Mouse (Mus musculus) limb, embryonic 10.5 days (tissue): ENCODE data around the gene Plekha6. TPM values are rescaled to one million over a fixed set of nuclear protein-coding genes. Genes with fewer than 3 reads are reported as not detected.

Experiments
- DNase-seq: peaks from one replicate; pipeline ENCODE4 v3.0.0-alpha.2; 2017; ENCODE audit warnings: low spot score
- H3K27ac ChIP-seq: fragments of 300-500 bp; sonication (generic); 2 replicates; pipeline ENCODE4 v1.5.1; 2016; ENCODE audit warnings: mild to moderate bottlenecking
- H3K27me3 ChIP-seq: fragments of 300-500 bp; sonication (generic); 2 replicates; pipeline ENCODE4 v1.6.1; 2016; ENCODE audit warnings: low read depth, mild to moderate bottlenecking; ENCODE audit not compliant: poor library complexity, severe bottlenecking
- H3K36me3 ChIP-seq: fragments of 300-500 bp; sonication (generic); 2 replicates; pipeline ENCODE4 v1.6.1; 2016; ENCODE audit warnings: mild to moderate bottlenecking, moderate library complexity
- H3K4me1 ChIP-seq: fragments of 300-500 bp; sonication (generic); 2 replicates; pipeline ENCODE4 v1.6.1; 2016
- H3K4me3 ChIP-seq: fragments of 300-500 bp; sonication (generic); 2 replicates; pipeline ENCODE4 v1.5.1; 2016; ENCODE audit warnings: mild to moderate bottlenecking, moderate library complexity
- H3K9me3 ChIP-seq: fragments of 300-500 bp; sonication (generic); replicated peaks from 2 replicates; pipeline ENCODE4 v1.6.1; 2016; ENCODE audit warnings: mild to moderate bottlenecking
- WGBS: fragments of 180-500 bp; shearing (Covaris S2); methylation state at CpG from one replicate; pipeline ENCODE4 v1.1.7; 2016; 5-methylcytosine and 5-hydroxymethylcytosine counted together
- polyA plus RNA-seq: library from polyadenylated mRNA; unstranded; fragments of >200 nt; fragmentation: Nextera tagmentation; extraction: Ambion mirVana; gene quantifications from 2 replicates; pipeline ENCODE4 v1.2.1, GENCODE M21; 2016

Plekha6 gene
- polyA plus RNA-seq, 1 experiment from 2014 or later: 1.4 TPM

DNA sequence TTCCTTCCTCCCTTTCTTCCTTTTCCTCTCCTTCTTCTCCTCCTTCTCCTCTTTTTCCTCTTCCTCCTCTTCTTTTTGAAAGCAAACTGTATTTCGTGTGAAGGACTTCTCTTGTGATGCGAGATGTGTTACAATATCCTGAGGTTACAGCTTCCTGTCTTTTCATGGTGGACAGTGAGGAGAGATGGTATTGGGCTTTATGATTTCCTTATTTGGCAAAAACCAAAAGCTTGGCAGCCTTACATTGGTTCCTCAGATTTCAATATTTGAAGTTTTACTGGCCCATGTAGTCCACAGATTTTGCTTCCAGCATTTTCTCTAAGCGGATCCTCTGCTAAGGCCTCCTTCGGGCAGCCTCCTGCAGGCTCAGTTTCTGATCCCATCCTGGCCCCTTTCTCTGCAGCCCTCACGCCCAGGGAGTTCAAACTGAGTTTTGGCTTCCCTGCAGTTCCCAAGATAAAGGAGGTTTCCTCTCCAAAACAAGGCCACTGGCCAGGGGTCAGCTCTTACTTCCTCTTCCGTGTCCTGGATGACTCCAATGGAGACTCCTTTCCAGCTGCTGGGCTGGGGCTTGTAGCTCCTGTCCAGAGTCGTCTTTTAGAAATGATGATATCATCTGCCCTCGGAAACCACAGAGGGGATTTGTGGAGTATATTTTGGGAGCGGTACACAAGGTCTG, 64.9 kb downstream of the Plekha6 start:
- H3K27me3 ChIP-seq: peaks cover 74% of the 10 kb centered on the region
- 69% methylated on average over 9 of the region's 9 CpGs for WGBS
- H3K9me3 ChIP-seq: no peaks in the 10 kb centered on the region
- no peaks in the 10 kb centered on the region for H3K36me3 ChIP-seq
- DNase-seq: no peak
- H3K27ac ChIP-seq: no peak overlapping the region
- H3K4me1 ChIP-seq: peaks cover 25% of the 10 kb centered on the region
- no peak overlapping the region for H3K4me3 ChIP-seq

DNA sequence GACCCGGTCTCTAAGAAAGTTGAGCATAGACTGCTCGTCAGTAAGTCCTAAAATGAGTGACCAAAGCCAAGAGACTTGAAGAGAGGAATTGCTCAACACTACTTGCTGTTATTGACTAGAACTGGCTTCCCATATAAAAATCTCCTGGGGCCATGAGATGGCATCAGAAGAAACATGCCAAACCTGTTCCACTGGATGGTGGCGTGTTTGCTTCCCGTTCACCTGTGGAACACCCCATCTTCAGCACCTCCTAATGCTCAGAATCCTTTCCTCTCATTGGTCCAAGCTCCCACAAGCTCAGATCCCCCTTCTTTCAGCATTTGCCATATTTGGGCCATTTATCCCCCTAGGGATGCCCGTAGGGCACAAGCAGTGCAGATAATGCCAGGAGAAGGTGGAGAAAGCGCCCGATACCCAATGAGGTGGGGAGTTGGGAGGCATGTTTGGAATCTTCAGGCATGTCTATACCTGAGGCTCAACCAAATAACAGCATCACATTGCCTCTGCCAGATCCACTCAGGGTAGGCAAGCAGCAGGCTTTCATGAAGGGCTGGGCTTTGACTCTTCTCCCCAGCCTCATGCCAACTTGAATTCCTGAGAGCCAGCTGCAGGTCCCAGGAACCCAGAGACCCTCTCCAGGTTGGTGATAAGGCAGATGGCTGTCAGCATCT, 67.6 kb downstream of the Plekha6 start:
- no peaks in the 10 kb centered on the region for H3K36me3 ChIP-seq
- no peak for DNase-seq
- no peak overlapping the region for H3K4me3 ChIP-seq
- no peak overlapping the region for H3K27ac ChIP-seq
- H3K4me1 ChIP-seq: peaks cover 27% of the 10 kb centered on the region
- 92% methylated on average over 7 of the region's 7 CpGs for WGBS
- H3K9me3 ChIP-seq: no peaks in the 10 kb centered on the region
- peaks cover 68% of the 10 kb centered on the region for H3K27me3 ChIP-seq

DNA sequence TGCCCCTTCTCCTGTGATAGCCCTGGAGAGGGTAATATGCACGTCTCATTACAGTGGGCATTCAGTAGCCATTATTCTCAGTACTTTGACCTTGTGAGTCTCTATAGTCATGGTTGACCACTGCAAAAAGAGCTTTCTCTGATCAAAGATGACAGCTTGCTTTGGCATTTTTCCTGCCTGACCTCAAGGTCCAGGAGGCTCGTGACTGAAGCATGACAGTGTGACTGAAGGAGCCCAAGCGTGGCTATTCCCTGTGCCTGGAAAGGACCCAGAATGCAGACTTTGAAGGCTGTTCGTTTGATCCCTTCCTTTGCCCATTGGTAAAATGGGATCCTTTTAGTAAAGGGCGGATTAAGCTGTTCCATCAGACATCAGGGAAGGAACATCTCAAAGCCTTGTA, 71.9 kb downstream of the Plekha6 start:
- WGBS: 69% methylated on average over 5 of the region's 5 CpGs
- H3K4me3 ChIP-seq: no peak overlapping the region
- no peak overlapping the region for H3K27ac ChIP-seq
- H3K4me1 ChIP-seq: peaks cover 41% of the 10 kb centered on the region
- H3K27me3 ChIP-seq: peaks cover 56% of the 10 kb centered on the region
- no peaks in the 10 kb centered on the region for H3K9me3 ChIP-seq
- DNase-seq: no peak
- no peaks in the 10 kb centered on the region for H3K36me3 ChIP-seq

DNA sequence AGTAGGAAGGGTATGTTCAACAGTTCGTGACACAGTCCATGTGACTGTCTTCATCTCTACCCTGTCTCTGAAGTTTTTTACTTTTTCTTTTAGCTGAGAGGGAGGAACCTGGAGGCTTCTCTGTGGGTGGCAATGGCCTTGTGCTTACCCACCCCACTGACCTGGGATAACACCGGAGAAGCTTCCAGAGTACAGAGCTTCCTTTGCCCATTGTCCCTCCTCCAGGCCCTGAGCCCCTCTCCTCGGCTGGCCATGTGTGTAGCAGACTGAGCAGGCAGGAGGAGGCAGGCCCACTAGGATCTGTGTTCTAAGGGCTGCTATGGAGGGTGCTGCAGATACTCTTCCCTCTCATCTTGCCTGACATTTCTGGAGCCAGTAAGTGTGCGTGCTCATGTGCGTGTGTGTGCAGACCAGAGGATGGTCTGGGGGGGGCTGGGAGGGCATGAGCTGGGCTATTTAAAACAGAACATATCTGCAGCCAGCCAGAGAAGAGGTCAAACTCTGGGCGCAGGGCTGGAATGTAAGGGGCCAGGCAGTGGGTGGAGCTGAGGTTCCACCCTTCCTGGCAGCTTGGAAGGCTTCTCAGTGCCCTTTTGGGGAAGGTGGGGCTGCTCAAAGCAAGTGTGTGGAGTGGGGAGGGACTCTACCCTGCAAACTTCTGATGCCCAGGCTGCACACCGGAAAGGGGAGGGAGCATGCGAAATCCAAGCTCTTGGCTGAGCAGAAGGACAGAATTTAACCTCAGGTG, 72.9 kb downstream of the Plekha6 start:
- Histone ChIP-seq H3K4me3 (peak overlapping the region; percentile 7), H3K9me3 (no peaks in the 10 kb centered on the region), H3K36me3 (no peaks in the 10 kb centered on the region), H3K4me1 (peaks cover 46% of the 10 kb centered on the region), H3K27ac (peak overlapping the region; percentile 77), H3K27me3 (peaks cover 59% of the 10 kb centered on the region)
- 17% methylated on average over 8 of the region's 8 CpGs for WGBS
- no peak for DNase-seq

DNA sequence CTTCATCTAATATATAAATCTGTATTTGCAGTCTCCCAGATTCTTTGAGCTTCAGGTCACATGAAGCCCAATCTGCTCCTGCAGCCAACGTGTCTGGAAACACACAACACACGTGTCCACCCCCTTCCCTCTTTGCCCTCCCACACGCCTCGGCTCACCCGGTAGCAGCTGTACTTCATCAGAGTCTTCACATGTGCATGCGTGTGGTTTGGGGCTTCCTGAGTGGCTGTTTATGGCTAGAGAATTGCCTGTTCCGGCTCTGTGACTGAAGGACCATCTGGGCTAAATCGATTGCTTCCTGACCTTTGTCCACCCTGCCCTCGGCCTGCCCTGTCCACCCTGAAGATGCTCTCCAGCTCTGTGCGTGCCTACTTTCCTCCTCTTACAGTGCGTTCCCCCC, 73.7 kb downstream of the Plekha6 start:
- no peaks in the 10 kb centered on the region for H3K9me3 ChIP-seq
- H3K36me3 ChIP-seq: no peaks in the 10 kb centered on the region
- no peak overlapping the region for H3K4me3 ChIP-seq
- peak; percentile 78 for DNase-seq
- WGBS: 7% methylated on average over 11 of the region's 11 CpGs
- peaks cover 46% of the 10 kb centered on the region for H3K4me1 ChIP-seq
- H3K27me3 ChIP-seq: peaks cover 53% of the 10 kb centered on the region
- H3K27ac ChIP-seq: peak overlapping the region; percentile 77

DNA sequence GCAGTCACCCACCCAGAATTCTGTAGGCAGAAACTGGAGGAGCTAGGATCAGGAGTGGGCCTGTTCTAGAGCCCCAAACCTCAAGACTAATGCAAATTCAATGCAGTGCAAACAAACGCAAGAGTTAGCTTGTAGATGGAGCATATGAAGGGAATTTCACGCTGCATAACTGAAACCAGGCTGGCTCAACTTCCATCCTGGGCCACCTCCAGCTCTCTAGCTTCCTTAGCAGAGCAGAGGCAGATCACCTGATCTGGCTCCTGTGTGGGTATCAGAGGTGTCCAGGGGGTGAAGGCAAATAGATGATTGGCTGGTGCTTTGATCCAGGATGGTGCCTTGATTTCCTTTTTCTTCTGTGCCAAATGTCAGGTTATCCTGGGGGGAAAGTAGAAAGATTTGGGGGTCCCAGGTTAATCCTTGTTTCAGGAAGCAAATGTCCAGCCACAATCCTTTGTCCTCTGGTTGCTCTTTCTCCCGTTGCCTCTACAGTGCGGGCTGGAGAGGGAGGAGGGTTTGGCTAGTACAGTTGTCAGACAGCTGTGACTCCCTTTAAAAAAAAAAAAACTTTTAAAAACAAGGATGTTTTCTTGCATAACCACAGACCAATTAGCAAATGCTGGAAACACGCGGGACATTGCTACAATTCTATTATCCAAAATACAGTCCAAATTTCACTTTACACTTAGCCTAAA, 75.3 kb downstream of the Plekha6 start:
- peaks cover 41% of the 10 kb centered on the region for H3K27me3 ChIP-seq
- H3K4me3 ChIP-seq: no peak overlapping the region
- 70% methylated on average over 6 of the region's 6 CpGs for WGBS
- H3K4me1 ChIP-seq: peaks cover 43% of the 10 kb centered on the region
- no peak for DNase-seq
- H3K9me3 ChIP-seq: no peaks in the 10 kb centered on the region
- no peaks in the 10 kb centered on the region for H3K36me3 ChIP-seq
- no peak overlapping the region for H3K27ac ChIP-seq

DNA sequence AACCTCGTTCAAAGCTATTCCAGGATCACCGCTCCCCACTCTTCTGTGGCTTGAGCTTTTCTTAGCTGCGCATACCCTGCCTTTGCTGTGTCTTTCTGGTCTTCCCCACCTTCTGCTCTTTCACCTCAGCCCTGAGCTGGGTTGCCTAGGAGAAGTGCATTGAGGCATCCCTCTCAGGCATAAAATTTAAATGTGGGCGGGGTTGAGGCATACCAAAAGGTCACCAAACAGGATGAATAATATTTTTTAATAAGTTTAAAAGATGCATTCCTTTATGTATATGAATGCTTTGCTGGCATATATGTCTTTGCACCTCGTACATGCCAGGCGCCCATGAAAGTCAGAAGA, 75.8 kb downstream of the Plekha6 start:
- H3K27ac ChIP-seq: no peak overlapping the region

DNA sequence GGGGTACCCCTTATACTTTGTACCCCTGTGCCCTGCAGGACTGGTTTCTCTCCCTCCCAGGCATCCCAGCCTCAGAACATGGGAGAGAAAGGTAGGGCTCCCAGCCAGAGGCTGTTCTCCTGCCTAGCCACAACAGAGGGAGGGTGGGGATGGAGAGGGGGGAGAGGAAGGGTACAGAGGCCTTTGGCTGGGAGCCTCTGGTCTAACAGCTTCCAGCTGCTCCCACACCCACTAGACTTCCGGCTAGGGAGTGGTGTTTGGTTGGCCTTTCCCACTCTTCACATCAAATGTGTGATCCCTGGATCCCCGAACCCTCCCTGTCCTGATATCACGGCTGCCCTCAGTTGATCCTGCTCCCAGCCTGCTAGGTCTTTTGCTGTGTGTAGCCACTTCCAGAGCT, 76.9 kb downstream of the Plekha6 start:
- WGBS: 28% methylated on average over 3 of the region's 3 CpGs
- Histone ChIP-seq H3K9me3 (no peaks in the 10 kb centered on the region), H3K27me3 (peaks cover 46% of the 10 kb centered on the region), H3K4me1 (peaks cover 49% of the 10 kb centered on the region), H3K4me3 (no peak overlapping the region), H3K36me3 (no peaks in the 10 kb centered on the region), H3K27ac (peak overlapping the region; percentile 56)
- DNase-seq: no peak

More for the DNA sequence above, 75.8 kb downstream of the Plekha6 start:
- H3K4me1 ChIP-seq: peaks cover 43% of the 10 kb centered on the region
- no peak overlapping the region for H3K4me3 ChIP-seq
- H3K9me3 ChIP-seq: no peaks in the 10 kb centered on the region
- no peaks in the 10 kb centered on the region for H3K36me3 ChIP-seq
- WGBS: 85% methylated on average over 6 of the region's 6 CpGs
- peaks cover 42% of the 10 kb centered on the region for H3K27me3 ChIP-seq
- DNase-seq: no peak

DNA sequence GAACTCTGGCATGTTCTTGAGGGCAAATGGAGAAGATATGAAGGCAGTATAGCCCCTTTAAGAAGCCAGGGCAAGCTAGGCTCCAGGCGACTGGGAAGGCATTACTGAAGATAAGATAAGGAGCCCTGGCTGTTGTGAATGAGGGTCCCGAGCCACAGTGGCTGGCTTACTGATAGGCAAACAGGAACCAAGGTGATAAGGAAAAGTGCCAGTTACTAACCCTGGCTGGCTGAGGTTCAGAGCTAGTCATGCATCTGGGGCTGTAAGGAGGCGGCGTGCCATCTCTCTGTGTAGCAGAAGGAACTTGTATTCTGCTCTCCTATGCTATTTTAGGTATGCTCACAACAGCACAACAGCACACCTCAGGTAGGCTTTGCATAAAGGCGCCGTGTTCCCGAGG, 80.7 kb downstream of the Plekha6 start:
- H3K4me1 ChIP-seq: peaks cover 34% of the 10 kb centered on the region
- H3K27me3 ChIP-seq: peaks cover 33% of the 10 kb centered on the region
- no peak overlapping the region for H3K4me3 ChIP-seq
- DNase-seq: no peak
- H3K27ac ChIP-seq: no peak overlapping the region
- 63% methylated on average over 7 of the region's 7 CpGs for WGBS
- no peaks in the 10 kb centered on the region for H3K36me3 ChIP-seq
- no peaks in the 10 kb centered on the region for H3K9me3 ChIP-seq

DNA sequence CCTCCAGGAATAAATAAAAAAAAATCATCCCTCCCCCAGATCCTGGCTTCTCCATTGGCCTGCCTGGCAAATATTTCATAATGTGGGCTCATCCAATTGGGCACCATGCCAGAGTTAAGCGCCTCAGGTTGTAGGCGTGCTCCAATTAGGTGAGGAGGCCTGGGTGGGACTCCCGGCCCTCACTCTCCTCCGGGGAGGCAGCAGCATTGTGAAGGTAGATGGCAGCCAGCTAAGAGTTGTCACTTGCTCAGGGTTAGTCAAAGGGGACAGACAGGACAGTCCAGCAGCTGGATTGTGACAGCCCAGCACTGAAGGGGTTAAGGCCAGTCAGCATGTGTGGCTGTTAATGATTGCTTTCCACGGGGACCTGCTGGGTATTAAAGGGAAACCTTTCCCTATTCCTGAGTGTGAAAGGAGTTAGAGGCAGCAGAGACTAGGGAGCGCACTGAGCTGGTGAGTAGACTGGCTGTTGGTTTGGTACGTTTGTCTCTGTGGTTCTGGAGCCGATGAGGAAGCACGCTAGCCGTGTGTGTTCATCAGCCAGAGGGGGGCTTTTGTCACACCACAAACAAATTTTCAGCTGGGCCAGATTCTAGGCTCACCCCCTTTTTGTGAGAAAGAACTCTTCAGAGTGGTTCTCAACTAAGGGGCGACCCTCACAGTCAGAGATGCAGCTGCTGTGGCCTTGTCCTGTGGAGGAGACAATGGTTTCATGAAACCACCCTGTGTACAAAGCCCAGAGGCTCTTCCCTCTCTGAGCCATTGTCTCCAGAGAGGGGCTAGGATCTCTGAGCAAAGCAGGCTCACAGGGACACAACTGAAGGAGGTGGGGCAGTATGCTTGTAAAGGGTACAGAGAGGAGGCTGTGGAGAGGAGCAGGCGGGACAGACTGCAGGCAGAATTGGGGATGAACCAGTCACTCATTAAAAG, 81.9 kb downstream of the Plekha6 start:
- WGBS: 36% methylated on average over 12 of the region's 12 CpGs
- no peaks in the 10 kb centered on the region for H3K36me3 ChIP-seq
- peaks cover 33% of the 10 kb centered on the region for H3K27me3 ChIP-seq
- peak overlapping the region; percentile 1; the same call in 1 of the 2 replicates for H3K4me3 ChIP-seq
- no peak for DNase-seq
- H3K27ac ChIP-seq: 0 out of 2 replicates have a peak overlapping the region, but pooled peaks have one; percentile 33
- no peaks in the 10 kb centered on the region for H3K9me3 ChIP-seq
- H3K4me1 ChIP-seq: peaks cover 27% of the 10 kb centered on the region

DNA sequence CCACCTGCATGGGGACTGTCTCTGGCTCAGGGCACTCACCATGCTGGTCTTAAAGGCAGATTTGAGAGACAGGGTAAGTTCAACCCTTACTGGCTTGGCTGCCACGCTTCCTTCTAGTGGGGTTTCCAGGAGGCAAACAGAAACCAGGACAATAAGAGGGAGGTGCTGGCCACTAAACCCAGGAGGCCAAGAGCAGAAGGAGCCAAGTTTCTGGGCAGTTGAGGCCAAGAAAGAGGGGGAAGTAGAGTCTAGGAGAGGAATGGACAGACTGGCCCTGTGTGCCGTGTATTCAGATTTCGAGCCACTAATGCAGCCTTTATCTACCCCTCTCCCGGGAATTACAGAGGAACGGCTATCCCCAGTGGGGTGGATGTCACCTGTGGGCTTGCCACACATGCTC, 83.2 kb downstream of the Plekha6 start:
- 94% methylated on average over 5 of the region's 5 CpGs for WGBS
- Histone ChIP-seq H3K4me1 (peaks cover 35% of the 10 kb centered on the region), H3K27me3 (peaks cover 38% of the 10 kb centered on the region; the same call in 1 of the 2 replicates), H3K9me3 (no peaks in the 10 kb centered on the region), H3K27ac (no peak overlapping the region), H3K4me3 (no peak overlapping the region), H3K36me3 (no peaks in the 10 kb centered on the region)
- no peak for DNase-seq

DNA sequence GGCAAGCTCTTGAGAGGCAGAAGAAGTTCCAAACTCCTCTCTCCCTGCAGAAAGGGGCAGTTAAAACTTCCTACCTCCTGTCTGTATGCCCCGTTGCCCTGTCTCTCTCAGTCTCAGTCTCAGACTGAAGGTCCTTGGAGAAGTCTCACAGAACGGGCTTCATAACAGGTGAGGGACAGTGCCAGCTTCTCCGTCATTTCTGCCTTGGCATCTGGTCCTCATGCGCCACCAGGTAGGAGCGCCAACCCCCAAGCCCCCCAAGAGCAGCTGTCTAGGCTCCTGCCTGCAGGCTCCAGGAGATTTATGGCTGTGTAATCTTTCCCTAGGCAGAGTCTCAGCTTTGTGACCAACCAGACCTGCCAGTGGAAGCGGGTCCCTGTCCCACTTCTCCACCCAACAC, 86.8 kb downstream of the Plekha6 start:
- H3K36me3 ChIP-seq: no peaks in the 10 kb centered on the region
- peak overlapping the region; percentile 33; the same call in 1 of the 2 replicates for H3K27ac ChIP-seq
- DNase-seq: no peak
- 74% methylated on average over 6 of the region's 6 CpGs for WGBS
- no peaks in the 10 kb centered on the region for H3K9me3 ChIP-seq
- H3K4me3 ChIP-seq: no peak overlapping the region
- peaks cover 63% of the 10 kb centered on the region for H3K4me1 ChIP-seq
- peaks cover 47% of the 10 kb centered on the region; the same call in 1 of the 2 replicates for H3K27me3 ChIP-seq
